Mouse (Mus musculus): Measurements from ENCODE around the gene Glra1.
"Not testable (repeated sequence)": the region's sequence is repeated elsewhere in the genome, so short reads cannot be mapped to it uniquely, and the experiment has no call there.

Gene Glra1

DNA sequence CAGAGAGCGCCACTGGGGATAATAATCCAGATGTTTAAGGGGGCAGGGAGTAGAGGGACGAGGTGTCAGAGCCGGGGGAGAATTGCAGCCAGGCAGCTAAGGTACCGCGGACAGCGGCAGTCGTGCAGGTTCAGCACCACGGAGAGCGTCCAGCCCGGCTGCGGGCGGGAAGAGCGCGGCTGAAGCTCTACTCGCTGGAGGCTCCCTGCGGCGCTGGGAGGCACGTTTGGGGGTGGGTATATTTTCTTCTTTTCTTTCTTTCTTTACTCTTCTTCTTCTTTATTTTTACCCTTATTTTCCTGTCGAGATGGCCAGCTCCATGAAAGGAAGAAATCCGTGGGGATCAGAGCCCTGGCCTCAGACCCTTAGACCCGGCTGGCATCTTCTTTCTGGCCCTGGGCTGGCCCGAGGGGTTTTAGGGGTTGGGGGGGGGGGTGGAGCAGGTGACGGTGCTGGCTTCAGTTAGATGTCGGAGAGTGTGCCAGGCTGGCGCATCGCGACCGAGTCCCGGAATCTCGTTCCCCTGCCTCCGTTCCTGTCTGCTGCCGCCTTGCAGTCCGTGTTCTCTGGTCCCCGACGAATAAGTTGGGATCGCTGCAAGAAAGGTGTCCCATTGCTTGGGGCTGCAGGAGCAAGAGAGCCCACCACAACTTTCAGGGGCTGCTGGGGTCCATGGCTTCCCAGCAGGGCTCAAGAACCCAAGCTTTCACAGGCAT is at the start of gene Glra1:
Glra1 (minus strand) TSS at position 391 of the 716 bp plus-strand sequence.
- peak; percentile 69 for DNase-seq (ENCODE audit: inconsistent ontology term)

DNA sequence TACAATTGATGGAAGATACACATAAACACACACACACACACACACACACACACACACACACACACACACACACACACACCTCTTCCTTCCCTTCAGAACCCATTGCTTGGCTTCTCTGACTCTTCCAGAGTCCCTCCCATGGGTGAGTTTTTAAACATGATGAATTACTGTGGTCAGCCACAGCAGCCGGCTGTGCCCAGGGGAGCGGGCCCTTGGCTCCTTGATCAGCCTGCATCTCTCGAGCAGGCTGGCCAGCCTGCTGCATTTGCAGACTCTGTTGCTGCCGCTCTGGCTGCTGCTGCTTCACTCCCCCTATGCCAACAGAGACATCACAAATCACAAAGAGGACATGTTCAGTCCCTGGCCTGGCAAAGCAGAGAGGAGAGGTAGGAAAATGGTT is 29.0 kb upstream of the Glra1 start:
- no peak for DNase-seq (ENCODE audit: inconsistent ontology term)

DNA sequence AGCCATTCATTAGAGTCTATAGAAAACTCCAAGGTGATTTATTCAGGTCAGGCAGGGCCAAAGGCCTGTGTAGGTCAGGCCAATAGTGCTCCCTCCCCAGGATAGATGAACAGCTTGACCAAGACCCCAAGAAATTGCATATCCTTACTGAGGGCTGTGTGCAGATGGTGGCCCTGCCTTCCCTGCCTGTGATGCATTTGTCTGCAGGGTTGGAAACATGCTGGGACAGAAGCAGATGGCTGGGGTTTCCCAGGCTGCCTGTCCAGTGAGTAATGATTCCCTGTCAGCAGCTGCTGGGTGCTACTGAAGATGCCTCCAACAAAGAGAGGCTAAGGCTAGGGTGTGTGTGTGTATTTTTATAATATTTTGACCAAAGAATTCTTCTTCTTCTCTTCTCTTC is 25.9 kb upstream of the Glra1 start:
- no peak for DNase-seq (ENCODE audit: inconsistent ontology term)

DNA sequence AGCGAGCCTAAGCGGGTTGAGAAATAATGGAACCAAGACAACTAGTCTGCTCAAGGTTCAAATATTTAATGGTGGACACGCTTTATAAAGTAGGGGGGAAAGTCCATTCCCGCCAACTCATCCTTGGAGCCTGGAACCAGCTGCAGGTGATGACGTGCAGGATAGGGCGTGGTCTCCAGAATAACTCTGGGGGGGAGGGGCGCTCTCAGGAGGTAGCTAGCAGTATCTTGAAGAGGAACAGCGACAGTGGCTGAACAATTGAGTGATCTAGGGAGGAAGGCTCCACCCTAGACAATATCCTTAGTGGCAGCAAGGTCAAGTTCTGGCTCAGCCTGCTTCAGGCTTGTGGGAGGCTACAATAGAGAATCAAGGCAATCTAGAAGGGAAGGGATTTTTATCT is 6.6 kb upstream of the Glra1 start:
- not testable (repeated sequence) for DNase-seq (ENCODE audit: inconsistent ontology term)

DNA sequence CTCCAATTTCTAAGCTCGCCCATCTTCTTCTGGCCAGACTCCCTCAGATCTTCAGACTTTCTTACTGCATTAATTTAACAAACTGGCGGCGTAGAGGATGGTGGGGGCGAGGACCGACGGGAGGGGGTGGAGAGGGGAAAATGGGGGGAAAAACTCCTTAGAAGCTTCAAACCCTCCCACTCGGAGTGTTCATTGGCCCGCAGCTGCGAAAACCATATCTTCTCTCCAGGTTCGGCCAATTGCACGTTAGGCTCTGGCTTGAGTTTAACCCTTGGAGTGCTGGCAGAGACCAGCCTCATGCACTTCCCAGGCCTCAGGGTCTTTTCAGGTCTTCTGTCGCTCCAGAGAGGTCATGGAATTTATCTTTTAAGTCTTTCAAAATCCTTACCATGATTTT is 524 bp upstream of the Glra1 start:
- no peak for DNase-seq (ENCODE audit: inconsistent ontology term)

DNA sequence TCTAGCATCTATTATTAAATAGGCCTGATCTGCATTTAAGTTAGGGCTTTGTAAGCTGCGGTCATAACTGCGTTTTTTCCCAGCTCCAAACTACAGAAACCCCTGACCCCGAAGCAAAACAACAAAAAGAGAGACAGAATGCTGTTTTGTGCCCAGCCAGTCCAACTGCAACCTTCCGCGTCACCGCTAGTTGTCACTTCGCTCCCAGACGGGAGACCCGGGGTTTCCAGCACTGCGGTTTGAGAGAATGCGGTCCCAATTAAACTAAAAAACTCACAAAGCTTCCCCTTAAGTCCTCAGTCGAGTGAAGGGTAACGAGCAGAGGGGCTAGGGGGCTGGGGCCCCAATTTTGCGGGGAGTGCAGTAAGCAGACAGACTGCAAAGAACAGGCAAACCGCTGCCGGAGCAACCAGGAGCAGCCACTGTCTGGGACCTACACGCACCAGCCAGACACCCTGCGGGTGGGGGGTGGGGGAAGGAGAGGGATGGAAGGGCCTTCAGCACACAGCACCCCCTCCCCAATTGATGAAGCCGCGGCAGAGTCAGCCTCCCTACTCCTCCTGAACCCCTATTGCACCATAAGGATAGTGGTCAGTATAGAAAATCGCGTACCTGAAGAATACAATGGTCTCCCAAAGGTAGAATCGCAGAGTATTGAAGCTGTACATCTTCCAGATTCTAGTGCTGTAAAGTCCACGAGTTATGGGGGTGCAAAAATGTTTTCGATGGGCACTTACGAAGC is 761 bp downstream of the Glra1 start:
- no peak for DNase-seq (ENCODE audit: inconsistent ontology term)

DNA sequence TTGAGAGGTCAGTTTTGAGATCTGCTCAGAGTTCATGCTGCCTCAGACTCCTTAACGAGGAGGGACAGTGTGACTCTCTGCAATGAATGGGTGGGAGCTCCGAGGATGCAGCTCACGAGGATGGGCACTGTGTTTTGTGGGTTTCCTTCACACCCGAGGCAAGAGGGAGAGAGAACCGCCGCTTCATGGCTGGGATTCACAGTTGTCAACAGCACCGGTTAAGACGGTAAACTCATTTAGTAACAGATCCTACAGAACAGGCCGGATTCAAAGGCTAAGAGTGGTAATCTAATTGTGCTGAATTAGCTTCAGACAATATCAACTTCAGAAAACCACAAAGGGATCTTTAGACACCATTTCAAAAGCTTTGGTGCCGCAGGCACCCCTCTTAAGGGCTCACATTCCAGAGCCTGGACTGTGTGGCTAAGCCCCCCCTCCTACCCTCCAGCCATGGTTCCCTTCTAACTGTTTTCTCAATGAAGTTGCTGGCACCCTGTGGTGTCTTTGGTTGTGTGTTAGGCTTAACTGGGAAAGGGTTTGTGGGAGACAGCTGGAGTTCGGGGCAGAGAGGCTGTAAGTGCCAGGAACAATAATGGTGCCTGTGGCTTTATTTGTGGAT is 6.4 kb downstream of the Glra1 start:
- DNase-seq (ENCODE audit: inconsistent ontology term): no peak

DNA sequence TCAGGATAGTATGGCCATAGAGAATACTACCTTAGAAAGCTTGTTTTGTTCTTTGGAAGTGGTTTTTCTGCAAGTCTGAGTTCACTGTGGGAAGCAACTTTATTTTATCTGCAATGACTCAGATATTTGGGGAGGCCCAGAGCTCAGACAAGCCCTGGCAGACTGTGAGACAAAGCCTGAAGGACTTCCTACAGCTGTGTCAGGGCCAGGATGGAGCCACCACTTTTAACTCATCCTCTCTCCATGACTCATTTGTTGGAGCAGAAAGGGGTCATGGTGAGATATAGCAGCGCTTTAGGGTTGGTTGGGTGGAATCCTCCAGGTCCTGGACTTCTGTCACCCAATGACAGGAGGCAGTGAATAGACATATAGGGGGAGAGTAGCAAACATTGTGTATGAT is 12.3 kb downstream of the Glra1 start:
- DNase-seq (ENCODE audit: inconsistent ontology term): no peak

DNA sequence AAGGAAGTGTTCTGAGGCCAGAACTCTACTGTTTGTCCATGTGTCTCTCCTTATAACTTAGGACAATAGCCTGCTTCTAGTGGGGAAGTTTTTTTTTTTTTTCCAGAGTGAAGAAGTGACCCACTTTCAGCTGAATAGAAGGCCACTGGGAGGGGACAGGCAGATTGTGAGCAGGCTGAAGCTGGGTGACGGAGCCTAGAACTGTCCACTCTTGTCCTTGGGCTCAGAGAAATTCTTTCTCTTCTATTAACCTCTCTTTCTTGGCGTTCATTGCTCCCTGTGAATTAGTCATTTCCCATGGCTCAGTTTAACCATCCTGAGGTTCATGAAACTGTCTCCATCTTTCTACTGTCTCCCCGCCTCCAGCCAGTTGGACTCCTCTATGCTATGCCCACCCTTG is 13.6 kb downstream of the Glra1 start:
- no peak for DNase-seq (ENCODE audit: inconsistent ontology term)

DNA sequence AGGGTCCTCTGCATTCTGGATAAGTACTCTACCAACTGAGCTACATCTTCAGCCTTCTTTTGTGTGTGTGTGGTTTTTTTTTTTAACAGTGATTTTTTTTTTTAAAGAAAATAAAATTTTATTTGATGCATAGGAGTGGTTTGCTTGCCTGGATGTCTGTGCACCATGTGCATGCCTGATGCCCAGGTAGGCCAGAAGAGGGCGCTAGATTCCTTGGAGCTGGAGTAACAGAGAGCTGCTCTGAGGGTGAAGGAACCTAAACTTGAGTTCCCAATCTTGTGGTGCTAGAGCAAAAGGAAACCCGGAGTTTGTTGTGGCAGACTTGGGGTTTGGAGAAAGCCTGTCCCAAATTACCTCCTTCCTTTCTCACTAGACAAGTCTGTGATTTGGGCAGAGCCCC is 16.8 kb downstream of the Glra1 start:
- no peak for DNase-seq (ENCODE audit: inconsistent ontology term)

DNA sequence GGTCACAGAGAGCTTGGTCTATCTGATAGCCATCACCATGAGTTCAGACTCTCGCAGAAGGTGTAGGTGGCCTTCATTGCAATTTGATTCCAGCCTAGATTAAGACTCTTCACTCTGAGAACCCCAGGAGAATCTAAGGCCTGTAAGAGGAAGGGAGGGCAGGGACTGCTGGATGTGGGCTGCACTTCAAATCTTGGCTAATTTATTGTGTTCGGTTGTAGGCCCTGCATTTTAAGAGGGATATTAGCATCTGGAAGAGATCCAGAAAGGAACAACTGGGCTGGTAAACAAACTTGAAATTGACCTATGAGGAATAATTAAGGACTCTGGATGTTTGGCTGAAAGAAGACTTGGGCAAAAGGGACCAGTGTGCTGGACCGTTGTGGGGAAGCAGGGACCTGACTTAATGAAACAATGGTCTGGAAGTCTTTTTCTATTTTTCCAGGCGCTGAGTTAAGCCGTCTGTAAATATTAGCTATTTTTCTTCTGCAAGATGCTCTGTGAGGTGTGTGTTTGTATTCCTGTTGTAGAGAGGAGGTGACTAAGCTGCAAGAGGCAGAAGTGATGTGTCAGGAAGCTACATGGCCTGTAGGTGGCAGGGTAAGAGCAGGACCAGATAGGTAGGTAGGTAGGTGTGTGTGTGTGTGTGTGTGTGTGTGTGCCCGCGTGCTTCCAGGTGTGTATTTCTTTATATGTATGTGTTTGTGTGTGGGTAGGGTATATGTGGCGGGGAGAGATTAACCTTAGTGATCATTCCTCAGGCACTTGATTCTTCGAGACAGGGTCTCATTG is 18.4 kb downstream of the Glra1 start:
- DNase-seq (ENCODE audit: inconsistent ontology term): no peak

DNA sequence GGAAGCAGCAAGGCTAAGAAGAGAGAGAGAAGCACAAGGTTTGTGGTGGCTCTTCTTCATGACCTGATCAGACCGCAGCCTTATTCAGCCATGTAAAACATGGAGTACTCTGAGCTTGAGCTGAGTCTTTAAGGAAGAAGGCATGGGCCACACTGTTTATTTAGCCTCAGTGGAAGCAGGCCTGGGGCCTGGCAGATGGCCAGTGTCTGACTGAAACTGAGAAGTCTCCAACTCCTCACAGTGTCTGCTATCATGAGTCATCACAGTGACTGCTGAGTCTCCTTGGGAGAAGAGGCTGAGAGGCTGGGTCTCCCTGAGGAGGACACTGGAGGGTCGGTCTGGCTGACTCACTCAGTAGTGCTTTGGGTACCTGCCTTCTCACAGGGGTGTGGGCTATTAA is 33.6 kb downstream of the Glra1 start:
- peak; percentile 14 for DNase-seq (ENCODE audit: inconsistent ontology term)

DNA sequence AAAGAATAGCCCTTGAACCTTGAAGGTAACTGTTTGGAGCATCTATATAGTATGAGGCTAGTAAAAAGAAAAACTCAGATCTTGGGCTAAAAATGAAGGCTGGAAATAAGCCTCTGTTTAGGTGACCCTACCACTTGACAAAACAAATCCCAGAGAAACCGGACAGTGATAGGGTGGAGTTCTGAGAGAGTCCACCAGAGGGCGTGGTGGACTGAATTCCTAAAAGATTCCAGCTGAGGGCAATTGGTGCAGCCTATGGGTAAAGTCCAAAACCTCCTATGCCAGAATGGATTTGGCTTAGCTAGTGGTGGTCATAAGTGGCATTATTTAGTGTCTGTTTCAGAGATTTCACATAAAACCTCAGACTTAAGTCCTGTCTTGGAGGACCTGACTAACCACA is 36.9 kb downstream of the Glra1 start:
- peak; percentile 11 for DNase-seq (ENCODE audit: inconsistent ontology term)

DNA sequence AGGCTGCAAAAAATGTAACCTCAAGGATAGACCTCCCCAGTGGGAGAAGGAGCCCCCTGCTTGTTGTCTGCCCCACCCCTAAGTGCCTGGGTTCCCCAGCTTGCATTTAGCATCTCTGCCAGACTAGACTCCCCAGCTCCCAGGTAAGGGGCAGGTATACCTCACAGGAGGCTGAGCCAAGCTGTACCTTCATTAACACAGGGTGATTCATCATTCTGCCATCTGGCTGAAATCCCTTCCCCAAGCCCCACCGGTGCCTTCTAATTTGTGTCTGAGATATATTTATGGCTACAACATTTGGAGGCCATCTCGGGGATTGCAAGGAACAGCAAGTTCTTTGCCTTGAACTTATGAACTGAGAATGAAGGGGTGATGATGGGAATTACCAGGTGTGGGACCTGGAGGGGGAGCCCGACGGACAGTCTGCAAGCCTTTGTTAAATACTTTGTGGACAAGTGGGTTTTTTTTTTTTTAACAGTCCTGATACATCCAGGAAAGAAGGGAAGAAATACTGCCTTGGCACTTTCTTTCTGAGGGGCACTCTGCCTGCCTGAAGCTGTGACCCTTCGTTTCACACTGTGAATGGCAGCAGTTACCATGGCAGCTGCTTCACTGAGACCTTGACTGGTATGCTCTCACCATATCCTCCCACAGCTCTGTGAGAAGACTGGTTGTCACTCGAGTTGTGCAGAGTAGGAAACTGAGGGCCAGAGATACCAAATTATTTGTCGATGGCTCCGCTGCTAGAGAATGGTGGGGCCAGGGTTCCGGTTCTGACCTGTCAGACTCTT is 41.5 kb downstream of the Glra1 start:
- no peak for DNase-seq (ENCODE audit: inconsistent ontology term)

DNA sequence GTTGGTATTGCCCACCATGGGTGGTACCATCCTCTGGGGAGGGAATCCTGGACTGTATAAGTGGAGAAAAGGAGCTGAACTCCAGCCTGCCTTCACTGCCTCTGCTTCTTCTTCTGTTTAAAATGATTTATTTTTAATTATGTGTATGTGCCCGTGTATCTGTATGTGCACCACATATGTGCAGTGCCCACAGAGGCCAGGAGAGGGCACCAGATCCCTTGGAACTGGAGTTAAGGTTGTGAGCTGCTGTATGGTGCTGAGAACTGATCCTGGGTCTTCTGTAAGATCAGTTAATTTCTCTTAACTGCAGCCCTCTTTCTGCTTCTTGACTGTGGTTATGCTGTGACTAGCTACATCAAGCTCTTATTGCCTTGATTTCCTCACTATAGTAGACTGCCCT is 62.3 kb downstream of the Glra1 start:
- DNase-seq (ENCODE audit: inconsistent ontology term): no peak

DNA sequence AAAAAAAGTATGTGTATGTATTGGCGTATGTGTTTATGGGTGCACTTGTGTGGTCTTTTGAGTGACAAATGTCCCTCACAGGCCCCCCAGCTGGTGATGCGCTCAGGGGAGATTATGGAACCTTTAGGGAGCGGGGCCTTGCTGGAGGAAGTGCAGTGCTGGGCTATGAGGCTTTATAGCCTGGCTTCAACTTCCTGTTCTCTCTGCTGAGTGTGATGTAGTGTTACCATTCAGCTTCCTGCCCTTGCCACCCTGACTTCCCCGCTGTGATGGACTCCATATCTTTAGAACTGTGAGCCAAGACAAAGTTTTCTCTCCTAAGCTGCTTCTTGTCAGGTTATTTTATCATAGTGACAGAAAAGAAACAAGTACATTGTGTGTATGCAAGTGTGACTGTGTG is 65.3 kb downstream of the Glra1 start:
- no peak for DNase-seq (ENCODE audit: inconsistent ontology term)

DNA sequence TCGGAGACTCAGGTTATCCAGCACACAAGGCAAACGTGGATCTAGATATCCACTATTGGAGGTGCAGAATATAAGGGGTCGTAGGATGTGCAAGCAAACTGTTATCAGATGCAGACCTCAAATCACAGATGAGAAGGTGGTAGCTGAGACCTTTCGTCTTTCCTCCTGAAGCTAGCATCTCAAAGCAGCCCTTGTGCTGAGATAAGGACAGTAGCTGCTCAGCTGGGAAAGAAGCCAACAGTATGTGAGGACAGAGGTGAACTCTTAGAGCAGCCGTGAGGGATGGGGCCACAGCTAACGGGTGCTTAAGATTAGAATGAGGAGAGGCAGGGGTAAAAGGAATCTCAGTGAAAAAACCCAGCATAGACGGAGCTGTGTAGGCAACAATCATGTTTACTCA is 65.9 kb downstream of the Glra1 start:
- DNase-seq (ENCODE audit: inconsistent ontology term): no peak

DNA sequence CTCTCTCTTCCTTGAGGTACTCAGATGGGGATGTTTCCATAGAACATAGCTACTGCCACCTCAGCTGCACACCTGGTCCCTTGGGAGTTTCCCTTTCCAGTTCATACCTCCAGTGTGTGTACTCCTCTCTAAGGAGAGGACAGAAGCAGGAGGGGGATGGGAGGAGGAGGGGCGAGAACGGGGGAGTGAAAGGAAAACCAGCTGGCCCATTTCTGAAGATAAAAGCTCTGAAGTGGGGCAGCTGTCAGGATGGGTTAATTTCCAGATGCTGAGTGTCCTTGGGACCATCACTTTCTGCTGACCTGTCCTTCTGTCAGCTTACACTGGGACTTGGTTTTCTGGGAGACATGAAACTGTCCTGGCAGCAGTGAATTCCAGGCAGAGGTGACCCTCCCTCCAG is 73.2 kb downstream of the Glra1 start:
- no peak for DNase-seq (ENCODE audit: inconsistent ontology term)

DNA sequence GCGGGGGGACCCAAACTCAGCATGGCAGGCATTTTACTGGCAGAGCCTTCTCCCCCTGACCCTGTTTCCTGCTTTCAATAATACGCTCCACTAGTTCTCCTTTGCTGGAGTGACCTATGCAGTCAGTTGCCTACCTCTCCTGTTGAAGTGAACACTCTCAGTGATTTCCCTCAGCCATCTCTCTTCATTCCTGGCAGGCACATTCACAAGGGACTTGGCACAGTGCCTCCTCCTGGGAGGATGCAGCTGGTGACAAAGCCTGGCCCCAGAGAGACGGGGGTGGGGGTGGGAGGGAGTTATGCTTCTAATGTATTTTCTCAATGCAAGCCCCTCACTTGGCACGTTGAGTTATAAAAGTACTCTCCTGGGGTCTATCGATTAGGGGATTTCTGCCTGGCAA is 74.6 kb downstream of the Glra1 start:
- peak; percentile 74 for DNase-seq (ENCODE audit: inconsistent ontology term)

DNA sequence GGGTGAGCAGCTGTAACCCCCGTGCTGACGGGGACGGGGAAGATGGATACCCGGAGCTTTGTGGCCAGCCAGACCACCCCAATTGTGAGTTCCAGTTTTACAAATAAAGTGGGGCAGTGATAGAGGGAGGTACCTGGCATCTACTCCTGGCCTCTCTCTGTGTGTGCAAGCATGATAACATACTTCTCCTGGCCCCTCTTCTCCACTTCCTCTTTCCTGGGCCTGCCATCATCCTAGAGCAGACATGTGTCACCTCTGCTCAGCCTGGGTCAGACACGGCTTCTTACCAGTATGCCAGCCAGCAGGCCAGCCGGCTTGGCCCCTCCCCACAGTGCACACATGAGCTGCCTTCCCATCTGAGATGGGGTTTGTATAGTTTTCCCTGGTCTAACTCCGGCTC is 77.3 kb downstream of the Glra1 start:
- DNase-seq (ENCODE audit: inconsistent ontology term): no peak
